Mouse (Mus musculus) CH12.LX (cell line): ENCODE measurements around the gene Selenow. TPM values are rescaled to one million over a fixed set of nuclear protein-coding genes. Genes with fewer than 3 reads are reported as not detected.

ENCODE experiments used
- DNase-seq: peaks from one replicate; pipeline ENCODE4 v3.0.0-alpha.2; 2013; ENCODE audit errors: extremely low read depth
- H3K27ac ChIP-seq: 2 replicates; pipeline ENCODE4 v1.5.1; 2012; ENCODE audit warnings: low read depth, mild to moderate bottlenecking, control low read depth, moderate library complexity; ENCODE audit not compliant: insufficient read depth
- H3K27me3 ChIP-seq: replicated peaks from 2 replicates; pipeline ENCODE3; 2012; ENCODE audit warnings: inconsistent platforms
- H3K36me3 ChIP-seq, 2 experiments: replicated peaks in 1 of 2; 2 replicates each; pipeline versions ENCODE3 to v1.6.1; 2012; ENCODE audit warnings: inconsistent platforms in 1 of 2, low read length in 1 of 2, mild to moderate bottlenecking in 1 of 2, mixed read lengths in 1 of 2, moderate library complexity in 1 of 2; ENCODE audit not compliant: control insufficient read depth in 1 of 2, insufficient read depth in 1 of 2
- H3K4me1 ChIP-seq, 2 experiments: 2 replicates each; pipeline ENCODE4 v1.6.1; 2012; ENCODE audit warnings: inconsistent platforms in 1 of 2, moderate library complexity in 1 of 2; ENCODE audit not compliant: insufficient read depth in 2 of 2, control insufficient read depth in 1 of 2
- H3K4me2 ChIP-seq: 2 replicates; pipeline ENCODE4 v1.6.1; 2012; ENCODE audit warnings: low read depth, mild to moderate bottlenecking, control low read depth; ENCODE audit not compliant: poor library complexity, insufficient read depth, severe bottlenecking
- H3K4me3 ChIP-seq, 3 experiments: fragments of 150-350 bp in 1 of 3; sonication (generic) in 1 of 3; replicated peaks in 1 of 3; 2 replicates each; pipeline versions ENCODE3 to v1.5.1; 2011 to 2012; ENCODE audit warnings: low read depth in 2 of 3, low read length in 2 of 3, mild to moderate bottlenecking in 2 of 3, moderate library complexity in 2 of 3, control low read depth in 1 of 3, improper control_type of control experiment in 1 of 3, inconsistent platforms in 1 of 3, mixed read lengths in 1 of 3; ENCODE audit not compliant: poor library complexity in 1 of 3
- H3K79me2 ChIP-seq: replicated peaks from 2 replicates; pipeline ENCODE4 v1.6.1; 2012; ENCODE audit warnings: mild to moderate bottlenecking, moderate library complexity; ENCODE audit not compliant: control insufficient read depth, poor library complexity, insufficient read depth, severe bottlenecking; ENCODE audit errors: extremely low read depth
- H3K9ac ChIP-seq: 2 replicates; pipeline ENCODE4 v1.6.1; 2012; ENCODE audit warnings: low read depth, mild to moderate bottlenecking, control low read depth, moderate library complexity; ENCODE audit not compliant: insufficient read depth
- H3K9me3 ChIP-seq: replicated peaks from 2 replicates; pipeline ENCODE3; 2012; ENCODE audit warnings: low read length, inconsistent platforms, mixed read lengths
- BHLHE40 ChIP-seq: IDR thresholded peaks from 2 replicates; pipeline ENCODE4 v1.6.1; 2011; ENCODE audit warnings: mild to moderate bottlenecking, low read depth, low read length, improper control_type of control experiment
- ELF1 ChIP-seq: IDR thresholded peaks from 2 replicates; pipeline ENCODE4 v1.6.1; 2014; ENCODE audit warnings: low read depth, mild to moderate bottlenecking, inconsistent platforms, low read length, improper control_type of control experiment
- EP300 ChIP-seq: IDR thresholded peaks from 2 replicates; pipeline ENCODE4 v1.6.1; 2011; ENCODE audit warnings: low read length, improper control_type of control experiment
- ETS1 ChIP-seq: conservative IDR thresholded peaks from 2 replicates; pipeline ENCODE4 v1.6.1; 2012; ENCODE audit warnings: low read depth, mild to moderate bottlenecking, inconsistent platforms, low read length, improper control_type of control experiment, moderate library complexity
- HCFC1 ChIP-seq: IDR thresholded peaks from 2 replicates; pipeline ENCODE4 v1.6.1; 2012; ENCODE audit warnings: low read depth, mild to moderate bottlenecking, inconsistent platforms, low read length, improper control_type of control experiment
- IRF4 ChIP-seq: IDR thresholded peaks from 2 replicates; pipeline ENCODE4 v1.6.1; 2014; ENCODE audit warnings: low read depth, mild to moderate bottlenecking, inconsistent platforms, low read length, improper control_type of control experiment
- JUN ChIP-seq: IDR thresholded peaks from 2 replicates; pipeline ENCODE4 v1.6.1; 2011; ENCODE audit warnings: low read depth, mild to moderate bottlenecking, low read length, improper control_type of control experiment, moderate library complexity; ENCODE audit not compliant: insufficient read depth
- MAX ChIP-seq: IDR thresholded peaks from 2 replicates; pipeline ENCODE4 v1.6.1; 2011; ENCODE audit warnings: low read length, improper control_type of control experiment
- MAZ ChIP-seq: IDR thresholded peaks from 2 replicates; pipeline ENCODE4 v1.6.1; 2012; ENCODE audit warnings: low read depth, mild to moderate bottlenecking, inconsistent platforms, low read length, improper control_type of control experiment, moderate library complexity
- MEF2A ChIP-seq: IDR thresholded peaks from 2 replicates; pipeline ENCODE4 v1.6.1; 2014; ENCODE audit warnings: low read depth, mild to moderate bottlenecking, inconsistent platforms, low read length, improper control_type of control experiment, borderline replicate concordance
- MXI1 ChIP-seq: IDR thresholded peaks from 2 replicates; pipeline ENCODE4 v1.6.1; 2011; ENCODE audit warnings: mild to moderate bottlenecking, low read depth, low read length, improper control_type of control experiment
- NELFE ChIP-seq: IDR thresholded peaks from 2 replicates; pipeline ENCODE4 v1.6.1; 2011; ENCODE audit warnings: low read depth, low read length, improper control_type of control experiment
- PAX5 ChIP-seq: IDR thresholded peaks from 2 replicates; pipeline ENCODE4 v1.6.1; 2012; ENCODE audit warnings: low read length, inconsistent platforms, mixed read lengths
- POLR2A ChIP-seq: IDR thresholded peaks from 2 replicates; pipeline ENCODE4 v1.6.1; 2011; ENCODE audit warnings: low read depth, mild to moderate bottlenecking, improper control_type of control experiment, low read length
- RCOR1 ChIP-seq: conservative IDR thresholded peaks from 2 replicates; pipeline ENCODE4 v1.6.1; 2012; ENCODE audit warnings: low read depth, mild to moderate bottlenecking, inconsistent platforms, low read length, improper control_type of control experiment
- UBTF ChIP-seq: IDR thresholded peaks from 2 replicates; pipeline ENCODE4 v1.6.1; 2012; ENCODE audit warnings: low read depth, mild to moderate bottlenecking, inconsistent platforms, low read length, improper control_type of control experiment, moderate library complexity
- USF2 ChIP-seq: conservative IDR thresholded peaks from 2 replicates; pipeline ENCODE4 v1.6.1; 2011; ENCODE audit warnings: low read depth, low read length, improper control_type of control experiment
- ZNF384 ChIP-seq: IDR thresholded peaks from 2 replicates; pipeline ENCODE4 v1.6.1; 2012; ENCODE audit warnings: low read depth, low read length, improper control_type of control experiment, inconsistent platforms
- dilution Hi-C: fragments of 300-500 bp; cut with MboI; formaldehyde crosslinking; loops from 2 replicates; pipeline ENCODE4 v1.14.3; 2020; ENCODE audit warnings: low sequenced_read_pairs; ENCODE audit not compliant: extremely low pct_unique_long_range_greater_than_20kb, extremely low pct_ligation_motif_present
- in situ Hi-C: fragments of 300-500 bp; cut with MboI; formaldehyde crosslinking; loops from 3 replicates; pipeline ENCODE4 v1.14.3; 2019; ENCODE audit warnings: low sequenced_read_pairs, low pct_ligation_motif_present, low pct_unique_long_range_greater_than_20kb, mixed read lengths
- polyA plus RNA-seq: library from polyadenylated mRNA; unstranded; fragments of >175 nt; gene quantifications from 2 replicates; pipeline ENCODE4 v1.2.1, GENCODE M21; 2012; ENCODE audit warnings: low read depth; ENCODE audit not compliant: insufficient read length
- total RNA-seq, 2 experiments: library from RNA; depleted of rRNA; stranded (reverse); fragments of 300-350 nt in 1 of 2; fragments of >200 nt in 1 of 2; gene quantifications; 2 replicates each; pipeline ENCODE4 v1.2.3; 2012 to 2014

The Selenow gene
- total and polyA plus RNA-seq, 3 experiments: 44.9 to 257 (median 65.2) TPM

GRCm38 (mm10) chr7:15894251-15894650 is 28.0 kb downstream of the Selenow start:
- no peak for TF ChIP-seq MAZ
- no peak for TF ChIP-seq MXI1
- no peak for TF ChIP-seq ZNF384
- no peak for TF ChIP-seq POLR2A
- TF ChIP-seq, all 38 proteins: peak for 0
- in situ Hi-C loops: no loop called here
- Histone ChIP-seq H3K36me3 (no peaks in the 10 kb centered on the region), H3K4me3 (no peak overlapping the region), H3K9me3 (no peaks in the 10 kb centered on the region), H3K79me2 (no peaks in the 10 kb centered on the region), H3K9ac (no peak overlapping the region), H3K27ac (no peak overlapping the region), H3K27me3 (peaks cover 39% of the 10 kb centered on the region), H3K4me1 (peaks cover 0 to 4% of the 10 kb centered on the region in 2 experiments; a peak in 2 of 4 replicates), H3K4me2 (no peak overlapping the region)
- DNase-seq: no peak
- dilution Hi-C loops: no loop called here

DNA sequence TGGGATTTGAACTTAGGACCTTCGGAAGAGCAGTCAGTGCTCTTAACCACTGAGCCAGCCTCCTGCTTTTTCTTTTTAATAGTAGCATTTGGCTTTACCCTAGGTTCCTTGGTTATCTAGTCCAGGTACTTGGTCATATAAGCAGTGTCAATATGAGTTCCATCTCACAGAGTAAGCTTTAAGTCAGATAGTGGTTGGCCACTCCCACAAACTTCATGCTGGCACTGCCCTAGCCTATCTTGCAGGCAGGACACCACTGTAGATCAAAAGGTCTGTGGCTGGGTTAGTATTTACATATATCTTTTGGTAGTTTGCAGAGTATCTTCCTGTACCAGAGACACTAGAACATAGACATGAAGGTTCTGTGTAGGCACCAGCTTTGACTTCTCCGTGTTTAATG is 38.1 kb downstream of the Selenow start:
- Histone ChIP-seq H3K9me3 (no peaks in the 10 kb centered on the region), H3K27ac (no peak overlapping the region), H3K79me2 (no peaks in the 10 kb centered on the region), H3K4me3 (no peak overlapping the region), H3K4me2 (no peak overlapping the region), H3K27me3 (peaks cover 63% of the 10 kb centered on the region), H3K9ac (no peak overlapping the region), H3K4me1 (no peaks in the 10 kb centered on the region), H3K36me3 (no peaks in the 10 kb centered on the region)
- in situ Hi-C loops (no loop called here), dilution Hi-C loops (no loop called here)
- DNase-seq: no peak
- no peak for TF ChIP-seq BHLHE40
- TF ChIP-seq NELFE: no peak
- TF ChIP-seq UBTF: no peak
- no peak for TF ChIP-seq POLR2A
- TF ChIP-seq HCFC1: no peak
- TF ChIP-seq IRF4: no peak
- TF ChIP-seq RCOR1: no peak
- no peak for TF ChIP-seq ETS1
- TF ChIP-seq JUN: no peak
- TF ChIP-seq ELF1: no peak
- no peak for TF ChIP-seq EP300

DNA sequence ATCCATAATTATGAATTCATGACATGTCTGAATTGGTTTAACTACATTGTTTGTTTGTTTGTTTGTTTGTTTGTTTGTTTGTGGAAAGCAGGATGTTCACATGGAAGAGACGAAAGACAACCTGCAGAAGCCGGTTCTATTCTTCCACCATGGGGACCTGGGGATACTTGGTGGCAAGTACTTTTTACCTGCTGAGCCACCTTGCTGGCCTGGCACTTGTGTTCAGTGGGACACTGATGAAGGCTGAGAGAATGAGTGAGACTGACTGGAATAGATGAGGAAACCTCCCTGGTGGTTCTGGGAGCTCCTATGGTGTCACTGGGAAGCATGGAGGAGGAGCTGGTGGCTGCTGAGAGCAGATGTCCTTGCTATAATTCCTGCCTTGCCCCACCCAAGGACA is 39.9 kb downstream of the Selenow start, which contains the start of gene Crxos:
TSS of gene Crxos (plus strand) at position 301 of the 400 bp plus-strand sequence.
- Histone ChIP-seq H3K4me1 (no peaks in the 10 kb centered on the region), H3K79me2 (no peaks in the 10 kb centered on the region), H3K4me3 (no peak within 1 kb of the TSS), H3K27me3 (peaks cover 73% of the 10 kb centered on the region), H3K9ac (no peak within 1 kb of the TSS), H3K9me3 (no peaks in the 10 kb centered on the region), H3K27ac (no peak within 1 kb of the TSS), H3K4me2 (no peak within 1 kb of the TSS), H3K36me3 (no peaks in the 10 kb centered on the region)
- in situ Hi-C loops (no loop called here), dilution Hi-C loops (no loop called here)
- TF ChIP-seq MEF2A (no peak), USF2 (no peak), MAX (no peak), ELF1 (no peak), PAX5 (no peak)
- no peak for DNase-seq
